Mouse (Mus musculus): ENCODE results near the gene Zer1.
"Not testable (repeated sequence)": the region's sequence is repeated elsewhere in the genome, so short reads cannot be mapped to it uniquely, and the experiment has no call there.

Gene Zer1

GRCm38 (mm10) chr2:30076959-30077358 is 47.4 kb downstream of the Zer1 start:
- no peak for DNase-seq

DNA sequence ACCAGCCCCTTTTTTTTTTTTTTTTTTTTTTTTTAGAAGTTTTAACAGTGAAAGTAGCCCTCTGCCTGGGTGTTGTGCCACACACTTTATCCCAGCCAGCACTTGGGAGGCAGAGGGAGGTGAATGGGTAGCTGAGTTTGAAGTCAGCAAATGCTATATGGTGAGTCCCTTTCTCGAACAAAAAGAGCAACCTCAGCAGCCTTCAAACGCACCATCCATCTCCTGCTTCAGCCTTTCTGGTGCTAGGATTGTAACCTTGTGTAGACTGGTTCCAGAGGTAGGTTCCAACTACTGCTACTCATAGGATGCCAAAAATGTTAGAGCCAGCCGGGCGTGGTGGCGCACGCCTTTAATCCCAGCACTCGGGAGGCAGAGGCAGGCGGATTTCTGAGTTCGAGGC is 47.9 kb downstream of the Zer1 start:
- no peak for DNase-seq

- DNase-seq = no peak
These were observed 48.8 kb downstream of the Zer1 start for GRCm38 (mm10) chr2:30075625-30076024.

- DNase-seq = no peak
These were observed 51.1 kb downstream of the Zer1 start for GRCm38 (mm10) chr2:30073285-30073684.

GRCm38 (mm10) chr2:30072875-30073274 is 51.5 kb downstream of the Zer1 start:
- DNase-seq = no peak

DNA sequence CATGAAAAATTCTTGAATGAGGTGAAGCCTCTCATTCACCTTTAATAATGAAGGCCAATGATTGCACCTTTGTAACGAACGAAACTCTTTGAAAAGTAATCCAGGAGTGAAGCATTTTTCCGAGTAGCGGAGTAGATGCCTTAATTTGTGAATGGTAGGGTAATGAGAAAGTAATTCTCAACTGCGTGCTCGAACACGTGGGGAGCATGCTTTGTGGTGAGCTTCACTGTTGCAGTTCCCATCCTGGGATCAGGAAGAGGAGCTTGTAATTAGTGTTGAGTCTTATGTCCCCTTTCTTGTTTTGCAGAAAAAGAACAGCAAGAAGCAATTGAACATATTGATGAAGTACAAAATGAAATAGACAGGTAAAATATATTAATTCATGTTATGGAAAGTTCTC is 56.4 kb downstream of the Zer1 start:
- no peak for DNase-seq

DNA sequence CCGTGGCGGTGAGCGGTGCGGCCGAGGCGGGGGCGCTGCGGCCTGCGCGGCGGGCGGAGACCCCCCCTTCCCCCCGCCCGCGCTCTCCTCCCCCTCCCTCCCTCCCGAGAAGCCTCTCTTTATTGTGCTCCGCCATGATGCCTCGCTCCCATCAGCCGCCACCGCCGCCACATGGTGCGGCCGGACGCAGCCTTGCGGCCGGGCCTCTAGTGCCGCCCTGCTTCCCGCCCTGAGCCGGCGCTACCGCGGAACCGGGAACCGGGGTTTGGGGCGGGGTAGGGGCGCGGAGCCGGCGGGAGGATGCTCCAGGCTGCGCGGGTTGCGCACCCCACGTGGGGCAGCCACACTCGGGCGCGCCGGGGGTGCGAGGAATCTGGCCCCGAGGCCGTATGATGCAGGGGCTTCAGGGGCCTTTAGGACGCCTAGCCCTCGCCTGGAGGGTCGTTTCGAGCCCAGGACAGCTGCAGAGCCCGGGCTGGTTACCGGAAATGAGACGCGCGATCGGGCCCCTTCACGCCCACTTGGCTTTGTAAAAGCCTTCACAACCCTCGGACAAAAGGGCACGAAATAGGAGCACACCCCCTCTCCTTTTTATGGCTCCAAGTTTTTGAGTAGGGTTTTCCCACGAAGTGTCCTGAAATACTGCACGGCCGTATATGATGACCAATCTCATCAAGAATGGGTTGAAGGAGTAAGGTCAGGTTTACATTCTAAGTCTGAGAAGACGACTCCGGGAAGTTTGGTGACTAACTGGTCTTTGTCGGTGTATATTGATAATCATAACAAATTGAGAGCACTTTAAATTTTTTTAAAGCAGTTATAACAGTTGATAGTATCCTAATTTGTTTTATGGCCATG is 57.1 kb downstream of the Zer1 start:
- peak; percentile 46 for DNase-seq

DNA sequence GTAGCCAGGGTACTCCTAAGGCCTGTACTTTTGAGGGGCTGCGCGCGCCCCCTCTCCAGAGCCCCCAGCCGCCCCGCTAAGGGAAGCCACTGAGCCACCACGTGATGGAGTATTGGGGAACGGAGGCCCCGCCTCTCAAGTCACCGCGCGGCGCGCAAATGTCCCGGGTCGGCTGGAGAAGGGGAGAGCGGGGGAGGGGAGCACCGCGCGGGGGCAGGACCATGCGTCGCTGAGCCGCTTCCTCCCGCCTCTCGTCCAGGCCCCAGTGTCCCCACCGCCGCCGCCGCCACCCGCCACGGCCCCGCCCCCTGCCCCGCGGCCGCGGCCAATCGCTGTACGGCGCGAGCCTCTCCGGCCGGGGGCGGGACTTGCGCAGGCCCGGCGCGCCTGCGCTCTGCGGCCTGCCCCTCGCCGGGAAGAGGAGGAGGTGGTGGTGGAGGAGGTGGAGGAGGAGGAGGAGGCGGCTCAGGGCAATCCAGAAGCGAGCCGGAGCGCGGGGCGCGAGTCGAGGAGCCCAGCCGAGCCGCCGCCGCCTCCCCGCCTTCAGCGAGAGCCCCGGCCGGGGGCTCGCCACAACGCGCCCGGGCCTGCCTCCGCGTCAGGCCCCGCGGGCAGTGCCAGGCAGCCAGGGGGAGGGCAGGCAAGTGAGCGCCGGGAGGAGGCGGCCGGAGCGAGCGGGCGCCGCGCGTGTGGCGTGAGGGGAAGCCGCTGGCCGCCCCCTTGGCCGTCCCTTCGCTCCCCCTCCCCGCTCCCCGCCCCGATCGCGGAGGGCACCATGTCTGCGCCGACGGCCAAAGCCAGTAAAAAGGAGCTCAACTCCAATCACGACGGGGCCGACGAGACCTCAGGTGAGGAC is 58.1 kb downstream of the Zer1 start:
- DNase-seq = peak; percentile 93

GRCm38 (mm10) chr2:30064298-30064697 is 60.1 kb downstream of the Zer1 start:
- DNase-seq = peak; percentile 39

GRCm38 (mm10) chr2:30063791-30064190 is 60.6 kb downstream of the Zer1 start:
- no peak for DNase-seq

- no peak for DNase-seq
These were observed 61.1 kb downstream of the Zer1 start for GRCm38 (mm10) chr2:30063235-30063634.

DNA sequence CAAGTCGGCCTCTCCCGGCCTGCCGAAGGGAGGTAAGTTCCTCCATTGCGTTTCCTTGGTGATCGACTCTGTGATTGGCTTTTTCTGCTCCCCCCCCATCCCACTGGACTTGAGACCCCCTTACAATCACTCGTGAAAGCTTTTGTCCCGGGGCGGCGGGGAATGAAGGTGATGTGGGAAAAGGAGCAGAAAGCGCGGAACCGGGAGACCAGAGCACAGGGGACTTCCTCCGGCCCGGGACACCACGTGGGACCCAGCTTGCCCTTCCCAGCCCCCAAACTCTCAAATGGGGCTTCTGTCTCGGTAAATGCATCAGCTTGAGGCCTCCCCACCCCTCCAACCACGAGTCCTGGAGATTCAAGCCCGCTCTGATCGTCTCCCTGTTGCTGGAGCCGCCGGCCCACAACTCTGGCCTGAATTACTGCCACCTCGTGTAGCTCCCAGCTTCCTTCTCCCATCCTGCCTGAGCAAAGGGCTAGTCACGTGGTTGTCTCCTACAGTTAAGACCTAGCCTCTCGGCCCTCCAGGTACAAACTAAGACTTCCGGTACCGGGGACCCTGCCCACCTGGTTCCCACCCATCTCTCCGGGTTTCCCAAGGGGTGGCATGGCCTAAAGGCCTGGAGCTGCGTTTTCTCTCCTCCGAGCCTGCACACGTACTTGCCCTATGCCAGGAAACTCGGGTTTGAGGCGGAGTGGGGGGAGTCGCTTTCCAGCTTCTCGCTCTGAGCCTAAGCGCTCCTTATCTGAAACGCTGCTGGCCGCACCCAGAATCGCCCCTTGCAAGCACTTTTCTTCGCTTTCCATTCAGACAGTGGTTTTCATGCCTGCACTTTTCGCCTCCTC is 61.9 kb downstream of the Zer1 start:
- DNase-seq = peak; percentile 66

- peak; percentile 47 for DNase-seq
These were observed 62.9 kb downstream of the Zer1 start for GRCm38 (mm10) chr2:30061215-30062166.

- no peak for DNase-seq
These were observed 66.0 kb downstream of the Zer1 start for GRCm38 (mm10) chr2:30058418-30058817.

DNA sequence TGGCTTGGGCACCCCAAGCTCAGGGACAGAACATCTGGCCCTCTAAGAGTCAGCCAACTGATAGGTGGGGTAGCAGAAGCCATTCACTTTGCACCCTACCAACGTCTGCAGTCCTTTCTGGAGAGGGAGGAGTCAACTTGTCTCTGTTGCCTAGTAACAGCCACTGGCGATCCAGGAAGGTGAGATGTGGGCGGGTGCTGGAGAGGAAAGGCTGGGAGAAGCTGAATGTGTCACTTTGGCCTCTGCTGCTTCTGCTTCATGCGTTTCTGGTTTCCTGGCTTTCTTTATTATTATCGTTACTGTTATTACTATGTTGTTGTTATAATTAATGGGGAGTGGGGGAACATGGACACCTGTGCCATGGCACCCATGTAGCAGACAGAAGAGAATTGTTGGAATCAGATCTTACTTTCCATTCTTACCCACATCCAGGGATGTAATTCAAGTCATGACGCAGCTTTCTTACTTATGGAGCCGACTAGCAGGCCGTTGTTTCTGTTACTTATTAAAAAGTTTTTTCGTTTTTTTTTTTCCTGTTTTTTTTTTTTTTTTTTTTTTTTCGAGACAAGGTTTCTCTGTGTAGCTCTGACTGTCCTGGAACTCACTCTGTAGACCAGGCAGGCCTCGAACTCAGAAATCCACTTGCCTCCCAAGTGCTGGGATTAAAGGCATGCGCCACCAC is 67.0 kb downstream of the Zer1 start, which contains the start of gene Set:
TSS of gene Set (plus strand) at position 156 of the 682 bp plus-strand sequence.
- DNase-seq = no peak

DNA sequence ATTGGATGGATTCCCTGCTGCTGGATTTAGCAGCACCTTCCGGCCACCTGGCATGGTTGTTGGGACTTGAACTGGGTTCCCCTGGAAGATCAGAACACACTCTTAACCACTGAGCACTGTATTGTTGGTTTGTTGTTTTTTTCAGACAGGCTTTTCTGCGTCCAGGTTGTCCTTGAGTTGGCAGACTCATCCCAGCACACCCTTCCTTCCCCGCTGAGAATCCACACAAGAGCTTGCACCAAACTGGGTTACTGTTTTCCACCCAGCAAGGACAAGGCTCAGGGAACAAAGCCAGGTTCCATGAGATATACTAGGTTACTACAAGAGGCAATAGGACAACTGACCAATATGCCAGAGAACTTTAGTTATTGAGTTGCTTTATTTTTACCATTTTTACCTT is 67.6 kb downstream of the Zer1 start:
- DNase-seq = no peak

GRCm38 (mm10) chr2:30055310-30055709 is 69.1 kb downstream of the Zer1 start:
- DNase-seq = not testable (repeated sequence)

GRCm38 (mm10) chr2:30051992-30052761 is 72.2 kb downstream of the Zer1 start:
- DNase-seq = no peak

DNA sequence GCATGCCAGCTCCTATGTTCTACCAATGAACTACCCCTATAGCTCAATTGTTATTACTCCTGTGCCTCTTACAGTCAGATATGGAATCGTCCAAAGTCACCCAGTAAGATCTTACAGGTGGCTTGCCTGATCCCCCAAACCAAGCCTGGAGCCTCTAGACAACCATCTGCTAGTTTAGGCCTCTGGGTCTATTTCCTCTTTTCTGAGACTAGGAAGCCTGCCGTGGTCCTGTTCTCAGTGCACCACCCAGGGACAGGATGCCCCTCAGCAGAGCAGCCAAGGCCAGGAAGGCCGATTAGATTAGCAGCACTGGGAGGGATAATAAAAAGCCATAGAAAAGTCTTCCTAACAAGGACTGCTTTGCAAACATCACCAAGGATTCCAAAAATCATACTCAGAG is 74.6 kb downstream of the Zer1 start:
- no peak for DNase-seq

DNA sequence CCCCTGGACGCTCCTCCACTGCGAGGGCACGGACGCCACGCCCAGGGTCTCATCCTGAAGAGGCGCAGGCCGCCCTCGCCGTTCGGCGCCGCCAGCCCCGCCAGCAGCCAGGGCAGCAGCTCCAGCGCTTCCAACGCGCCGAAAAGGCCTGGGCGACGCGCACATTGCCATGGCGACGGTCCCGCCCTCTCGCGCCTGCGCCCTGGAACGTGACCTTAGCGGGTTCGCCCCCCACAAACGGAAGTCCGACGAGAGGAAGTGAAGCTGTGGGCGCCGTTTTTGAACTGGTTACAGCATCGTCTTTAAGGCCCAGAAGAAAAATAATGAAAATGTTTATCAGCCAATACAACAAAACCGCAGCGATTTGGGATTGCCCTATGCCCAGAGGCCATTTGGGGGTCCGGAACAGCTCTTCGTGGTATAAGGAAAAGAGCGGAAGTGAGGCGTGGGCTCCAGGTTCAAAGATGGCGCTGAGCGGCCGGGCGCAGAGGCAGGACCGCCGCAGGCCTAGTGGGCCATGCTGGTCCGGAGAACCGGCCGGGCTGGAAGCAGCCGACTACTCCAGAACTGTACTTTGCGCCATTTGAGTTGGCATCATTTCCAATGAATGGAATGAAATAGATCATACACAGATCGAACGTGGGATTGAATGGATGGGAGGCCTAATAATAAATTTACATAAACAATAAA is 75.5 kb downstream of the Zer1 start, which contains the start of gene Wdr34:
TSS of gene Wdr34 (minus strand) at position 183 of the 690 bp plus-strand sequence.
- peak; percentile 96 for DNase-seq

Data from cerebellum, adult 9-10 months (tissue).